Mouse (Mus musculus) frontal cortex, adult 2 months (tissue): ENCODE results near the gene Capn7. TPM values are rescaled to one million over a fixed set of nuclear protein-coding genes. Genes with fewer than 3 reads are reported as not detected.

Source experiments
- DNase-seq, 2 experiments: peaks; one replicate each; pipeline ENCODE4 v3.0.0; 2022; ENCODE audit warnings: low spot score in 1 of 2; ENCODE audit errors: extremely low spot score in 1 of 2
- polyA plus RNA-seq: library from polyadenylated mRNA; depleted of rRNA; stranded (reverse); fragments of >200 nt; gene quantifications from 2 replicates; pipeline ENCODE4 v1.2.3, GENCODE M21; 2012; rRNA removed

Capn7 gene
- polyA plus RNA-seq, 1 experiment, result 33.7 TPM

DNA sequence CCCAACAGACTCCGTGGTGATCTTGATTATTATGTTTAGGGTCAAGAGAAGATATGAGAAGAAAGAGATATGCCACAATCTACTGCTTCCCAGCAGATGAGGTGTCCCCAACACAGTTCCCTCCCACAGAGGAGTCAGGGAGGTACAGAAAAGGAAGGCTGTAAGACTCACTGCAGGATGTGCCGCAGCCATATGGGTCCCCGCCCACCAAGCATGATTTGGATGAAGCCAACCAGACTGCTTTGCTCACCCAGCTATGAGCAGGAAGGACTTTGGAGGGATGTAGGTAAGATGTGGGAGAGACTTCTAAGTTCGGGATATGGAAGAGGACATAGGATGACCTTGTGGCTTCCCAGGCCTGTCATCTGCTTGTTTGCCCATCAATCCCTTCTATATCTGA, 74.3 kb downstream of the Capn7 start:
- peak; percentile 67 to 85 for DNase-seq

- no peak for DNase-seq
Observed at GRCm38 (mm10) chr14:31412651-31413056, 76.2 kb downstream of the Capn7 start.

- no peak for DNase-seq
Observed at GRCm38 (mm10) chr14:31413475-31414086, 77.1 kb downstream of the Capn7 start.

DNA sequence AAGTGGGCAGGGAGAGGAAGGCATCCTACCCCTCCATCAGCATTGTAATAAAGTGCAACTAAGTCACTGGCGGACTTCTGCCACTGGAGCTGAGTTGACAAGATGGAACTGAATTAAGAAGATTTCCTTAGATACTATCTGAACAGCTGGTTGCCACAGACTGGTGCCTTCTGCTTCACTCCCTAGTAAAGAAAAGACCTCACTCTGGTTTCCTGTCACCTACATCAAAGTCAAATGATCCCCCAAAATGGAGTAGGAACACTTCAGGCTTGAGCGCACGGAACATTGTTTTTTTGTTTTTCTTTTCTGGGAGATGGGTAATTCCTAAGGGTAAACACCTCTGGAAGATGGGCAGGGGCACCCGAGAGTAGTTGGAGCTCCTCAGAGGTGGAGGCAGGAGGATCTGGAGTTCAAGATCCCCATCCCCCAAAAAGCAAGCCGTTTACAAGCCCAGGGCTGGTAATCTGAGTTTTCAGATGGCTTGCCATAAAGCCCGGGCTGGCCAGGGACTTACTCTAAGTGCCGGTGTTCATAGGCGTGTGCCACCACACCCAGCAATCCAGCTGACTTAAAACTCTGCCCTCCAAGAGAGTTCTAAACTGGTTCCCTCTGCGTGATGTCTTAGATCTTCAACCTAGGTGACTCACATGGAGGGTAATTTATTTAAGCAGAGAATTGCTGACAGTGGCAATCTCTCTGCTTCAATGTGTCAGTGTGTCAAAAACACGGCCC, 78.0 kb downstream of the Capn7 start:
- DNase-seq, result no peak

DNA sequence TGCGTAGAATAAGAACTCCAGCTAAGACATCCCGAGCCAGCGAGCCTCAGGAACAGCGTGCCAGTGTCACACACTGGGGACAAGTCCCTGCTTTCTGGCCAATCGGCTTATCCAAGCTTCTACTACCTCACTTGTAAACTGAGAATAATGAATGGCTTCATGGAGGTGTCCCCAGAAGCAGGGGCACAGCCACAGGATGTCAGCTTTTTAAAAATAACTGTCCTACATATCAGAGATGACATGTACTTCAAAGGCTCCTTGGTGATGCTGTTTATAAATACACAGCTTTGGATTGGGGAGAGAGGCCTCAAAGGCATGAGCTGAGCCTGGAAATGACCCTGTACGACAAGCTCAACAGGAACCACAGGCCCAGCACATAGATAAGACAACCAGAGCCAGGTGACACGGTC, 78.5 kb downstream of the Capn7 start:
- no peak for DNase-seq

- DNase-seq, result no peak
Observed at GRCm38 (mm10) chr14:31416411-31416810, 80.0 kb downstream of the Capn7 start.

DNA sequence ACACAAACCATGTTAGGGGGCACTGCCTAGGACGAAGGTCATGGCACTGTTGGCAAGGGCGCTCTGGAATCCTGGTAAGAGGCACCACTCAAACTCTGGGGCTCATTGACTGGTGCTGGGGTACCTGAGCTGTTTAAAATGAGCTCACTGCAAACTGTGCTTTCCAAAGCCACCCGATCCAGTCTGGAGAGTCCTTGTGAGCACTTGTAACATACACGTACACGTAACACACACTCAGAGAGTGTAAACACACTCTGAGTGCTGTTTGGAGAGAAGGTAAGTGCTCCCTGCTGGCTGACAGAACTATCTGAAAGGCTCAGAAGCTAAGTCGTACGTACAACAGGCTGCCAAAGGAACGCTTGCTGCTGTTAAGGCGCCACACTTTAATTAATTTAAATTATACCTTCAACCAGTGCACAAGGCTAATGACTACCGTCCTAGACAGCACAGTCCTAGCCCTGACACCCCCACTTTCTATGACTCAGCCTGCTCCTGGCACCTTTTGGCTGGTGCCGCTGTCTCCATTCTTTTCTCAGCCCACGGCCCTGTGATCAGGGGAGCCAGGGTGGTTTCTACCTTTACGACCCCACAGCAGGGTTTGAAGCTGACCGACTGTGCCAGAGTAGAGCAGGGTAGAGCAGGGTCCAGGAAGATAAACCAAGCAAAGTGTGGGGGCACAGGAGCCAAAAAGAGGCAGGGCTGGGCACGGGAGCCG, 80.6 kb downstream of the Capn7 start:
- DNase-seq, result no peak

- DNase-seq, result no peak
Observed at GRCm38 (mm10) chr14:31419279-31419678, 82.8 kb downstream of the Capn7 start.

- DNase-seq, result no peak
Observed at GRCm38 (mm10) chr14:31420135-31420534, 83.7 kb downstream of the Capn7 start.

- DNase-seq, result no peak
Observed at GRCm38 (mm10) chr14:31420562-31420961, 84.1 kb downstream of the Capn7 start.

DNA sequence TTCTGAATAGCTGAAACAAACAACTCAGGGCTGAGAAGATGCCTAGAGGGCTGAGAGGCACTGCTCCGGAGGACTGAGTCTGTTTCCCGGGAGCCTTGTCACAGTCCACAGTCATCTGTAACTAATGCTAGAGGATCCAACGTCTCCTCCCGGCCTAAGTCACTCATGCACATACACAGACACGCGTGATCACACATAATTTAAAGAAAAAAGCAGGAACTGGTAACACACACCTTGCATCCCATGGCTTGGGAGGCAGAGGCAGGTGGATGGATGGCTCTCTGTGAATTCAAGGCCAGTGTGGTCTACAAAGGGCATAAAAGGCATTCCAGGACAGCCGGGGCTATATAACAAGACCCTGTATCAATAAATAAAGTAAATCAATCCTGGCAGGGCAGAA, 84.5 kb downstream of the Capn7 start:
- no peak for DNase-seq

Other genes with a start within 250 kb of the Capn7 start
- gene Smim4, start 207.7 kb upstream of the Capn7 start, polyA plus RNA-seq, result 25.7 and 29.9 TPM in 2 replicates
- 20.2 and 21.4 TPM in 2 replicates for gene Nt5dc2, start 205.6 kb upstream of the Capn7 start, polyA plus RNA-seq
- gene Stab1, start 168.0 kb upstream of the Capn7 start, polyA plus RNA-seq, result 15.5 and 19.1 TPM in 2 replicates
- 51.3 and 55.5 TPM in 2 replicates for gene Tnnc1, start 128.3 kb upstream of the Capn7 start, polyA plus RNA-seq
- 343 and 370 TPM in 2 replicates for gene Nisch, start 119.7 kb upstream of the Capn7 start, polyA plus RNA-seq
- gene Sema3g, start 118.8 kb upstream of the Capn7 start, polyA plus RNA-seq, result 3.5 and 3.9 TPM in 2 replicates
- 4.5 and 5.9 TPM in 2 replicates for gene Phf7, start 85.3 kb upstream of the Capn7 start, polyA plus RNA-seq
- 131 and 145 TPM in 2 replicates for gene Bap1, start 85.2 kb upstream of the Capn7 start, polyA plus RNA-seq
- gene Dnah1, start 12.7 kb upstream of the Capn7 start, polyA plus RNA-seq, result 4.9 and 6.1 TPM in 2 replicates
- gene Sh3bp5, start 99.4 kb downstream of the Capn7 start, polyA plus RNA-seq, result 38.4 and 44.0 TPM in 2 replicates
- gene Eaf1, start 157.8 kb downstream of the Capn7 start, polyA plus RNA-seq, result 12.6 and 13.7 TPM in 2 replicates
- gene Mettl6, start 158.4 kb downstream of the Capn7 start, polyA plus RNA-seq, result 19.6 and 20.3 TPM in 2 replicates